Mouse (Mus musculus) megakaryocyte, embryonic 14.5 days (primary cell): ENCODE results near the gene Map2k1. TPM values are rescaled to one million over a fixed set of nuclear protein-coding genes. Genes with fewer than 3 reads are reported as not detected.
"Not testable (repeated sequence)": the region's sequence is repeated elsewhere in the genome, so short reads cannot be mapped to it uniquely, and the experiment has no call there.

Source experiments
- H3K27me3 ChIP-seq: replicated peaks from 2 replicates; pipeline ENCODE3; 2012; ENCODE audit warnings: inconsistent platforms
- H3K36me3 ChIP-seq: replicated peaks from 2 replicates; pipeline ENCODE3; 2012; ENCODE audit warnings: low read length, inconsistent platforms, mixed read lengths
- H3K4me1 ChIP-seq: 2 replicates; pipeline ENCODE4 v1.6.1; 2012; ENCODE audit warnings: inconsistent platforms
- H3K4me3 ChIP-seq: replicated peaks from 2 replicates; pipeline ENCODE3; 2012; ENCODE audit warnings: moderate library complexity, mild to moderate bottlenecking, inconsistent platforms
- H3K9me3 ChIP-seq: 2 replicates; pipeline ENCODE4 v1.6.1; 2012; ENCODE audit warnings: inconsistent platforms
- FLI1 ChIP-seq: IDR thresholded peaks from 2 replicates; pipeline ENCODE4 v1.6.1; 2012; ENCODE audit warnings: low read length, inconsistent platforms, mixed read lengths
- GATA1 ChIP-seq: IDR thresholded peaks from 3 replicates; pipeline ENCODE4 v1.6.1; 2012; ENCODE audit warnings: mixed read lengths, low read length, inconsistent platforms, borderline replicate concordance
- polyA plus RNA-seq: library from polyadenylated mRNA; stranded (reverse); fragments of >175 nt; gene quantifications from 2 replicates; pipeline ENCODE4 v1.2.3, GENCODE M21; 2012; ENCODE audit warnings: low replicate concordance; ENCODE audit not compliant: insufficient read depth

Gene Map2k1
- polyA plus RNA-seq, result 6.4 and 36.7 TPM in 2 replicates

DNA sequence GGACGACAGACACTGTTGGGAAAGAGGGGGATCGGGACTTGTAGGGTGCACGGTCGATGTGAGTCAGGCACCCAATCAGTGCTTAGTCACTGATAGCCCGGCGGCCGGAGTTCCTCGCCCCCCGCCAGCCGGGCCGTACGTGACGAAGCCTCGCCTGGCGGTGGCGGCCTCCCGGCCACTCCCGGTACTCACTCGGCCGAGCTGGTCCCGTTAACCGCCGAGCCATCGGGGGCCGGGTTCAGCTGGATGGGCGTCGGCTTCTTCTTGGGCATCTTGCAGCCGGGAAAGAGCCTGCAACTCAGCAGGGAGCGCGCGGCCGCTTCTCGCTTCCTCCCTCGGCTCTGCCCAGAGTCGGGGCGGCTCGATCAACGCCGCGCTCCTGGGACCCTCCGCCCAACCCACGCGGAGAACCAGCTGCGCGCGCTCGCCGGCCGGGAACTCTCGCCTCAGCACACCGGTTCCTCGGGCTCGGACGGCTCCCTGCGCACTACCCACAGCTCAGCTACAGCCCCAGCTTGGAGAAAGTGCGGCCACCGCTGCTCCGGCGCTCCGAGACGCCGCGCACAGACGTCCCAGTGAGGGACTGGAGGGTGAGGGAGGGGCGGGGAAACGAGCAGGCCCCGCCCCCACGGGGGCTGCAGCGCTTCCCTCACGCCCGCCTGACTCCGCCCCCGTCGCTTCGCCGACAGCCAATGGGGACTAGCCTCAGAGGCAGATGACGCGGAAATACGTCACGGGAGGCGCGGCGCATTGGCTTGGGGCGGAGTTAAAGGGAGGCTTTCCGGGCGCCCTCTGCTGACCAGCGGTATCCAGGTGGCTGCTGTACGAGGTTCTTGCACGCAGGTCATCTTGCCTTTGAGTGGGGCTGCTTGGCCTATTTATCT, at the start of gene Map2k1:
Gene Map2k1, minus strand, starts transcription at position 611 of the 884 bp plus-strand sequence.
- Histone ChIP-seq H3K4me1 (peaks cover 45% of the 10 kb centered on the region), H3K36me3 (peaks cover 6% of the 10 kb centered on the region), H3K4me3 (peak within 1 kb of the TSS; percentile 99), H3K9me3 (no peaks in the 10 kb centered on the region), H3K27me3 (no peaks in the 10 kb centered on the region)
- TF ChIP-seq GATA1, result no peak
- TF ChIP-seq FLI1, result no peak

DNA sequence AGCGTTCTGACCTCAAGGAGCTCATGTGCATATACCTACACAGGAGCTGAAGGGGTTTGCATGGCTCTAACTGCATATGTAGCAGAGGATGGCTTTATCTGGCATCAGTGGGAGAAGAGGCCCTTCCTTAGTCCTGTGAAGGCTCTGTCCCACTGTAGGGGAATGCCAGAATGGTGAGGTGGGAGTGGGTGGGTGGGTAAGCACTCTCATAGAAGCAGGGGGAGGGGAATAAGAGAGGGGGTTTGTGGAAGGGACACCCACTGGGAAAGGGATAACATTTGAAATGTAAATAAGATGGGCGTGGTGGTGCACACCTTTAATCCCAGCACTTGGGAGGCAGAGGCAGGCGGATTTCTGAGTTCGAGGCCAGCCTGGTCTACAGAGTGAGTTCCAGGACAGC, 49.7 kb upstream of the Map2k1 start:
- H3K4me1 ChIP-seq, H3K9me3 ChIP-seq, H3K27me3 ChIP-seq, H3K4me3 ChIP-seq: not testable (repeated sequence)
- H3K36me3 ChIP-seq, result peaks cover 86% of the 10 kb centered on the region

DNA sequence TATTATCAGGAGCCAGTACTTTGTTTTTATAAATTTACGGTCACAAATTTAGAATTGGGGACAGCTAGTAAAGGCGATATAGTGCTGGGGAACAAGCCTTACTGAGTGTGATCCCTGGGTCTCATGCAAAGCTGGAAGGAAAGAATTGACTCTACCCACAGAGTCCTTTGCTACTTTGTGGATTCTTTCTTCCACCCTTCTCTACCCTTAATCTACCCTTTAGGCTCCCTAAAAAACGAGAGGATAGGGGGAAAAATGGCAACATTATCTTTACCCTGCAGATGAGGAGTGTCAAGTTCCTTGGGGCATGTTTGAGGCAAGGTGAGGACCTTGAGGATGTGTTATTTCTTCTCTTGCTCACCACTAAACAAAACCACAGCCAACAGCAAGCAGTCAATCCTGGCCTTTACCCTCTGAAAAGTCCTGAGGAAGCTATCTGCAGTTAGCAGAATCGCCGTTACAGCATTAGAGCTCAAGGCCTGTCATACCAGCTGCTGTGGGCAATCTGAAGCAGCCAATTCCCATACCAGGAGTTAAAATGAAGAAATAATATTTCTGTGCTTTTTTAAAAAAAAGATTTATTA, 29.1 kb upstream of the Map2k1 start:
- Histone ChIP-seq H3K9me3 (no peaks in the 10 kb centered on the region), H3K27me3 (no peaks in the 10 kb centered on the region), H3K36me3 (peaks cover 13% of the 10 kb centered on the region), H3K4me3 (peak overlapping the region; percentile 92), H3K4me1 (peaks cover 22% of the 10 kb centered on the region)
- TF ChIP-seq FLI1 (no peak), GATA1 (no peak)

DNA sequence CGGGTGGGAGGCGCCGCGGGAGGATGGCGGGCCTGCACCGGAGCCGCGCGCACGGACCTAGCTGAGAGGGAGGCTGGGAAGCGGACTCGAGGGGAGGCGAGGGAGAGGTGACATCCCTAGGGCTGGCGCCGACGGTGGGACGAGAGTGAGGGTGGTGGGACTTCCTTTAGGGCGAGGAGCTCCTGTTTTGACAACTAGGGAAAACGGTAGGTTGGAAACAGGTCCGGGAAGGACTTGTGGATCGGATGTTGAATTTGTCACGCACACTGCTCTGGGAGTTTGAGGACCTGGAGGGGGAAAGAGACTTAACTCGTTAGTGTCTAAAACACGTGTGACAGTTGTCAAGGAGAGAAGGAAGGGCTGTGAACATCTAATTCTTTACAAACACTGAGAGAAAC, 28.3 kb upstream of the Map2k1 start:
- H3K9me3 ChIP-seq, result no peaks in the 10 kb centered on the region
- peak overlapping the region; percentile 92 for H3K4me3 ChIP-seq
- H3K36me3 ChIP-seq, result peaks cover 11% of the 10 kb centered on the region
- H3K4me1 ChIP-seq, result peaks cover 22% of the 10 kb centered on the region
- H3K27me3 ChIP-seq, result no peaks in the 10 kb centered on the region
- TF ChIP-seq GATA1 (no peak), FLI1 (no peak)

DNA sequence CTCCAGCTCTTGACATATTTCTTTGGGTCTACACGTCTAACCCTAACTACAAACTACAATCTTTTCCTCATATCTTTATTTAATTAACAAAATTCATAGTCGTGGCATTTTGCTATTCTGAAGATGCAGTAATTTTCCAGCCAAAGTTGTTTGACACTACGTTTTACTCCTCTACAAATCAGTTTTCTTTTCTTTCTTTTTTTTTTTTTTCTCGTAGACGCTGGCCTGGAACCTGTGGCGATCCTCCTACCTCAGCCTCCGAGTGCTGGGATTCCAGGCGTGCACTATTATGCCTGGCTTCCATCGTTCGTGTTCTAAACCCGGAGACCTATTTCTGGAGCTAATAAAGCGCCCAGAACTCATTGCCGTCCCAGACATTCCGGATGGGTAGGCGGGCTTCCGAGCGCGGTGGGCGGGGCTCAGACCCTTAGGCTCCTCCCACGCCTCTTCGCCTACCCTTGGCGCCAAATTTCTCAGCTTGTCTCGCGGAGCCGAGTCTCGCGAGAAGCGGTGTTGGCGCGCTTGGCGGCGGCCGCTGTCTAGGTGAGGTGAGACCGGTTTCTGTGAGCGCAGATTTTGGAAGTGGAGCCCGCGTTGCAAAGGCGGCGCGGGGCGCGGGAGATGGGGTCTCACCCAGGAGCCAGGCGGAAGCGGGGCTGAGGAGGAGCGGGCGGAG, 27.8 kb upstream of the Map2k1 start, which contains the start of gene Tipin:
Gene Tipin, plus strand, starts transcription at position 477 of the 676 bp plus-strand sequence.
- H3K4me3 ChIP-seq, result peak within 1 kb of the TSS; percentile 92
- TF ChIP-seq GATA1 (no peak), FLI1 (no peak; the same call in 1 of the 2 replicates)

DNA sequence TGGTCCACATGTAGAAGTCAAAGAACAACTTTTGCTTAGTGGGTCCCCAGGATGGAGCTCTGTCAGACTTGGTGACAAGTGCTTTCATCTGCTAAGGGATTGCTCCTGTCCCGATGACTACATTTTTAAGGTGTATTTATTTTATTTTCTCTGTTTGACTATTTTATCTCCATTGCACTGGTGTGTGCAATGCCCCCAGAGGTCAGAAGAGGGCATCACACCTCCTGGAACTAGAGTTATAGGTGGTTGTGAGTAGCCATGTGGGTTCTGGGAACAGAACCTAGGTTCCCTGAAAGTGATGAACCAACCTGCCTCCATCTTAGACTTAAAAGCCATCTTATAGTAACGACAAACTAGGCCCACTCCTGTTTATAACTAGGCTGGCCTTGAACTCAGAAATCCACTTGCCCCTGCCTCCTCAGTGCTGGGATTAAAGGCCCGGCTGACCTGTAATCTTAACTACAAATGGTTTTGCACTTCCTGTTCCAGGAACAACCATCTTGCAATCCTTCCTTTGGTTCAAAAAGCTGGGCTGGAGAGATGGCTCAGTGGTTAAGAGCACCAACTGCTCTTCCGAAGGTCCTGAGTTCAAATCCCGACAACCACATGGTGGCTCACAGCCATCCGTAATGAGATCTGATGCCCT, 25.4 kb upstream of the Map2k1 start:
- TF ChIP-seq FLI1 (no peak), GATA1 (no peak)
- no peak overlapping the region for H3K4me3 ChIP-seq

More for the DNA sequence above, 27.8 kb upstream of the Map2k1 start, which contains the start of gene Tipin:
- peaks cover 22% of the 10 kb centered on the region for H3K4me1 ChIP-seq
- no peaks in the 10 kb centered on the region for H3K9me3 ChIP-seq
- H3K36me3 ChIP-seq, result peaks cover 11% of the 10 kb centered on the region
- H3K27me3 ChIP-seq, result no peaks in the 10 kb centered on the region

DNA sequence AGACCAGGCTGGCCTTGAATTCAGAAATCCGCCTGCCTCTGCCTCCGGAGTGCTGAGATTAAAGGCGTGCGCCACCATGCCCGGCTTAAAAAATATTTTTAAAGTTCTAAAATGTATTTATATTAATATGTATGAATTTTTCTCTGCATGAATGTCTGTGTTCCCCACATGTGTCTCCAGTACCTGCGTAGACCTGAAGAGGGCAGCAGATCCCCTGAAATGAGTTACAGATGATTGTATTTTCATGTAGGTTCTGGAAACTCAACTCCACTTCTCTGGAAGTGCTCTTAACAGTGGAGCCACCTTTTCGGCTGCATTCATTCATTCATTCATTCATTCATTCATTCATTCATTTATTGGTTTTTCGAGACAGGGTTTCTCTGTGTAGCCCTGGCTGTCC, 24.3 kb upstream of the Map2k1 start:
- H3K4me1 ChIP-seq, result peaks cover 11% of the 10 kb centered on the region
- TF ChIP-seq GATA1, result no peak
- no peak for TF ChIP-seq FLI1
- no peak overlapping the region for H3K4me3 ChIP-seq
- H3K9me3 ChIP-seq, result no peaks in the 10 kb centered on the region
- H3K36me3 ChIP-seq, result no peaks in the 10 kb centered on the region
- no peaks in the 10 kb centered on the region for H3K27me3 ChIP-seq

More for the DNA sequence above, 25.4 kb upstream of the Map2k1 start:
- H3K4me1 ChIP-seq, result peaks cover 17% of the 10 kb centered on the region
- no peaks in the 10 kb centered on the region for H3K9me3 ChIP-seq
- no peaks in the 10 kb centered on the region for H3K27me3 ChIP-seq
- H3K36me3 ChIP-seq, result peaks cover under 1% of the 10 kb centered on the region

DNA sequence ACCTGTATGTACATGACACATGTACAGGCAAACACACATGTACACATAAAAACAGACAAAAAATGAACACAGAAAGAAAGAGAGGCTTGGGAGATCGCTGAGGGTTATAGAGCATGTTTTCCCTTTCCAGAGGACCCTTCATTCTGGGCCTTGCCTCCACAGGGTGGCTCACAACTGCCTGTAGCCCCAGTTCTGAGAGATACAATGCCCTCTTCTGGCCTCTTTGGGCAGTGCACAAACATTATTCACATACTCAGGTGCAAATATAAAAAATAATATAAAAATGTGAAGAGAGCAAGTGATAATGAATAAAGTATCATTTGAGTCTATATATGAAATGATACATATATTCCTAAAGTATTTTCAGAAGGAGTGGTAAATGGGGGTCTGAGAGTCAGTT, 21.5 kb upstream of the Map2k1 start:
- no peaks in the 10 kb centered on the region for H3K36me3 ChIP-seq
- no peak overlapping the region for H3K4me3 ChIP-seq
- H3K9me3 ChIP-seq, result no peaks in the 10 kb centered on the region
- TF ChIP-seq FLI1, result no peak
- TF ChIP-seq GATA1, result no peak
- H3K4me1 ChIP-seq, result peaks cover 9% of the 10 kb centered on the region
- H3K27me3 ChIP-seq, result peaks cover 2% of the 10 kb centered on the region

DNA sequence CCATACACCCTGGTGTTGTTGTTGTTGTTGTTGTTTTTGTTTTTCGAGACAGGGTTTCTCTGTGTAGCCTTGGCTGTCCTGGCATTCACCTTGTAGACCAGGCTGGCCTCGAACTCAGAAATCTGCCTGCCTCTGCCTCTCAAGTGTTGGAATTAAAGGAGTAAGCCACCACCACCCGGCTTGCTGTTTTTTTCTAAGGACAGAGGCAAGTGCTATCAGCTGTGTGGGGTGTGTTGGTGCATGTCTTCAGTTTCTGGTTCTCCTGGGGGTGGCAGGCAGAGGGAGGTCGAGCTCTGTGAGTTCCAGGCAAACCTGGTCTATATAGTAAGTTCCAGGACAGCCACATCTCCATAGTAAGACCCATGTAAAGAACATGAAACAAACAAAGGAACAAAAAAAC, 20.9 kb upstream of the Map2k1 start:
- Histone ChIP-seq H3K27me3 (peaks cover 2% of the 10 kb centered on the region), H3K9me3 (no peaks in the 10 kb centered on the region), H3K36me3 (no peaks in the 10 kb centered on the region), H3K4me1 (peaks cover 9% of the 10 kb centered on the region), H3K4me3 (no peak overlapping the region)
- TF ChIP-seq GATA1 (no peak), FLI1 (no peak)
